Mouse (Mus musculus) monocyte, adult 5-6 weeks (primary cell): ENCODE measurements around the gene Olfr433. TPM values are rescaled to one million over a fixed set of nuclear protein-coding genes. Genes with fewer than 3 reads are reported as not detected.
"Not testable (repeated sequence)": the region's sequence is repeated elsewhere in the genome, so short reads cannot be mapped to it uniquely, and the experiment has no call there.

Experiments
- ATAC-seq: fragments of 153-309, 156-312 bp; replicated peaks from 2 replicates; pipeline ENCODE4 v1.8.0; 2017; ENCODE audit warnings: mild to moderate bottlenecking; ENCODE audit not compliant: low TSS enrichment, insufficient number of reproducible peaks, severe bottlenecking, poor library complexity, low FRiP score
- total RNA-seq: library from RNA; stranded (forward); fragments of 200-1000, 200-491, 200-594 nt; gene quantifications from 3 replicates; pipeline ENCODE4 v1.2.3, GENCODE M21; 2017

Olfr433 gene
- total RNA-seq: 0.49 TPM in 1 of 3 replicates, not detected in the others

GRCm38 (mm10) chr1:174040523-174041177, at the start of gene Olfr433:
Gene Olfr433 (plus strand): TSS chr1:174040705.
- peak; percentile 72 for ATAC-seq

GRCm38 (mm10) chr1:173995003-173995402, 45.5 kb upstream of the Olfr433 start:
- ATAC-seq: no peak

- ATAC-seq: peak; percentile 96
Measured at GRCm38 (mm10) chr1:174004352-174005109, 36.0 kb upstream of the Olfr433 start.

- ATAC-seq: not testable (repeated sequence)
Measured at GRCm38 (mm10) chr1:174007050-174007449, 33.5 kb upstream of the Olfr433 start.

GRCm38 (mm10) chr1:174031698-174032097, 8.8 kb upstream of the Olfr433 start, which contains the start of gene Ifi205:
Gene Ifi205 (minus strand): TSS chr1:174031810.
- ATAC-seq: no peak

GRCm38 (mm10) chr1:174035841-174036240, 4.7 kb upstream of the Olfr433 start:
- ATAC-seq: no peak

- ATAC-seq: no peak
Measured at GRCm38 (mm10) chr1:174038480-174038879, 2.0 kb upstream of the Olfr433 start.

GRCm38 (mm10) chr1:174042091-174042884, 1.8 kb downstream of the Olfr433 start:
- ATAC-seq: peak; percentile 52; the same call in 1 of the 2 replicates

- no peak for ATAC-seq
Measured at GRCm38 (mm10) chr1:174044431-174044830, 3.9 kb downstream of the Olfr433 start.

GRCm38 (mm10) chr1:174048227-174048626, 7.7 kb downstream of the Olfr433 start:
- ATAC-seq: peak; percentile 53

GRCm38 (mm10) chr1:174048893-174049292, 8.4 kb downstream of the Olfr433 start, which contains the start of gene Olfr432:
Gene Olfr432 (plus strand): TSS chr1:174049205.
- ATAC-seq: no peak

- ATAC-seq: peak; percentile 51
Measured at GRCm38 (mm10) chr1:174049357-174049756, 8.9 kb downstream of the Olfr433 start.

- peak; percentile 30; the same call in 1 of the 2 replicates for ATAC-seq
Measured at GRCm38 (mm10) chr1:174050532-174050931, 10.0 kb downstream of the Olfr433 start.

- no peak for ATAC-seq
Measured at GRCm38 (mm10) chr1:174051515-174051914, 11.0 kb downstream of the Olfr433 start.

GRCm38 (mm10) chr1:174051931-174052536, 11.5 kb downstream of the Olfr433 start:
- peak; percentile 52; the same call in 1 of the 2 replicates for ATAC-seq

- no peak for ATAC-seq
Measured at GRCm38 (mm10) chr1:174052981-174053380, 12.5 kb downstream of the Olfr433 start.

- no peak for ATAC-seq
Measured at GRCm38 (mm10) chr1:174055248-174055647, 14.7 kb downstream of the Olfr433 start.

GRCm38 (mm10) chr1:174066305-174066704, 25.8 kb downstream of the Olfr433 start, which contains the start of gene Olfr430:
Gene Olfr430 (plus strand): TSS chr1:174066605.
- no peak for ATAC-seq
